Mouse (Mus musculus) cortical plate, adult 2 months (tissue): Measurements from ENCODE around the gene Cdh8. TPM values are rescaled to one million over a fixed set of nuclear protein-coding genes. Genes with fewer than 3 reads are reported as not detected.

Experiments used
- H3K27ac ChIP-seq: fragments of 200-500 bp; 2 replicates; pipeline ENCODE4 v1.5.1; 2012; ENCODE audit warnings: low read length, control low read depth, inconsistent platforms; ENCODE audit not compliant: insufficient read depth
- H3K4me1 ChIP-seq: fragments of 200-500 bp; 2 replicates; pipeline ENCODE4 v1.6.1; 2011; ENCODE audit warnings: low read length; ENCODE audit not compliant: control insufficient read depth, insufficient read depth
- H3K4me3 ChIP-seq: fragments of 200-500 bp; 2 replicates; pipeline ENCODE4 v1.5.1; 2011; ENCODE audit warnings: mild to moderate bottlenecking, low read length, control low read depth; ENCODE audit not compliant: insufficient read depth
- CTCF ChIP-seq: fragments of 200-500 bp; IDR thresholded peaks from 2 replicates; pipeline ENCODE4 v1.5.1; 2011; ENCODE audit warnings: mild to moderate bottlenecking, control low read depth, low read length; ENCODE audit not compliant: insufficient read depth; ENCODE audit errors: extremely low read depth
- POLR2A ChIP-seq: fragments of 200-500 bp; IDR thresholded peaks from 2 replicates; pipeline ENCODE4 v1.6.1; 2011; ENCODE audit warnings: mild to moderate bottlenecking, low read length, control low read depth; ENCODE audit not compliant: insufficient read depth; ENCODE audit errors: extremely low read depth
- polyA plus RNA-seq: library from polyadenylated mRNA; depleted of rRNA; stranded (reverse); fragments of >200 nt; gene quantifications from 2 replicates; pipeline ENCODE4 v1.2.3, GENCODE M21; 2012

The Cdh8 gene
- polyA plus RNA-seq, 1 experiment: 22.9 TPM

DNA sequence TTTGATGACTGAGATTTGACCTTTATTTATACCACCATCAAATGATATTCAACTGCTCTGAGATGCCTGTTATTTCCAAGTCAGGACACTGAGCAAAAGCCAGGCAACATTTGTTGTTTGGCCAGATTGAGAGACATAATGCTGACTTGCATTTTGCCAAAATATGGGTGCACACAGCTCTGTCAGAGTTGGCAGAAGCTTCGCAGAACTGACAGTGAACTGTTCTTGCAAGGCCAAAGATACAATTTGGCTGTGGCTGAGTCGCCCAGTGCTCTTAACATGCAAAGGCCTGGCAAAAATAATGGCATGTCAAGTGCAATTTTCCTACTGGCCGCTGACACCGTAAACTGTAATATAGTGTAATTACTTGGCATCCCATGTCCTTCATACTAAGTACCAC lies 22.4 kb downstream of the Cdh8 start:
- Histone ChIP-seq H3K4me3 (no peak overlapping the region), H3K27ac (no peak overlapping the region), H3K4me1 (no peaks in the 10 kb centered on the region; the same call in 1 of the 2 replicates)
- TF ChIP-seq POLR2A (no peak), CTCF (no peak)

DNA sequence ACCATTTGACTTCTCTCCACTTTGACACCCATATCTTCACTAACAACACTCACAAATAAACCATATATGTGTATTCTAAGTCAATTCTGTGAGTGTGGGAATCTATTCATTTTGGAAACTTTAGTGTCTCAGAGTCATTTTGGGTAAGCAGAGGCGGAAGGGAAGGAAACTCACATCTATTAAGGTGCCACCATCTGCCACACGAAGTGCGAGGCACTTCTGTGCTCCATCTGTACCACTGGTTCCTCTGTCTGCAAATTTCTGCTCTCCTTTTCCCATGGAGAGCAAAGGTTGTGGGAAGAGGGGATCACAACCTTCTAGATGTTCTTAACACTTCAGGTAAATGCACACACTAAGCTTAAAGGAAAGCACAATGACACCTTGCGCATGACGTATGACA lies 46.2 kb downstream of the Cdh8 start:
- no peak overlapping the region for H3K27ac ChIP-seq
- H3K4me3 ChIP-seq: no peak overlapping the region
- TF ChIP-seq CTCF: no peak
- TF ChIP-seq POLR2A: no peak

DNA sequence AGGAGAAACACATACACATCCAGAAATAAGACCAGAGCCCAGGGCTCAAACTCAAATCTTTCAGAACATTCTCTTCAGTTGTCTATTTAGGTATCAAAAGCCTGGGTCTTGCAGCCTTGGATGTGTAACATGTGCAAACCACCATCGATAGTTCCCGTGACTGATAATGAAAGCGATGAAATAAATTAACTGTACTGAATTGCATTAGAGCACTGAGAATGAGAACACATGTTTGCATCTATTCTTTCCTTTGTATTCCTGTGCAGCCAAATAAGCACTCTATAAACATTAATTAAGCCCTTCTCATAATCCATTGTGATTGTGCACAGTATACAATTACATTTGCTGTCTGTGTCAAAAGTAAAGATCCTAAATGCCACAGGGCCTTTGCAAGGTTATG lies 47.1 kb downstream of the Cdh8 start:
- H3K27ac ChIP-seq: no peak overlapping the region
- no peaks in the 10 kb centered on the region; the same call in 1 of the 2 replicates for H3K4me1 ChIP-seq
- TF ChIP-seq POLR2A (no peak), CTCF (no peak)
- H3K4me3 ChIP-seq: no peak overlapping the region

More for the DNA sequence above, 46.2 kb downstream of the Cdh8 start:
- no peaks in the 10 kb centered on the region; the same call in 1 of the 2 replicates for H3K4me1 ChIP-seq

DNA sequence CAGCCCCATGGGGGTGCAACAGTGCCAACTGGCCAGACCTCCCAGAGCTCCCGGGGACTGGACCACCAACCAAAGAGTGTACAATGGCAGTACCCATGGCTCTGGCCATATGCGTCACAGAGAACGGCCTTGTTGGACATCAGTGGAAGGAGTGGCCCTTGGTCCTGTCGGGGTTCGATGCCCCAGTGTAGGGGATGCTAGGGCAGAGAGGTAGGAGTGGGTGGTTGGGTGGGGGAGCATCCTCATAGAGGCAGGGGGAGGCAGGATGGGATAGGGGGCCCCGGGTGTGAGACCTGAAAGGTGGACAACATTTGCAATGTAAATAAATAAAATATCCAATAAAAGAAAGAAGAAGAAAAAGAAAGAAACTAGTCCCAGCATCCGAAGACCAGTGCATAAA lies 47.8 kb downstream of the Cdh8 start:
- Histone ChIP-seq H3K27ac (no peak overlapping the region), H3K4me3 (no peak overlapping the region), H3K4me1 (no peaks in the 10 kb centered on the region; the same call in 1 of the 2 replicates)
- TF ChIP-seq CTCF (no peak), POLR2A (no peak)

DNA sequence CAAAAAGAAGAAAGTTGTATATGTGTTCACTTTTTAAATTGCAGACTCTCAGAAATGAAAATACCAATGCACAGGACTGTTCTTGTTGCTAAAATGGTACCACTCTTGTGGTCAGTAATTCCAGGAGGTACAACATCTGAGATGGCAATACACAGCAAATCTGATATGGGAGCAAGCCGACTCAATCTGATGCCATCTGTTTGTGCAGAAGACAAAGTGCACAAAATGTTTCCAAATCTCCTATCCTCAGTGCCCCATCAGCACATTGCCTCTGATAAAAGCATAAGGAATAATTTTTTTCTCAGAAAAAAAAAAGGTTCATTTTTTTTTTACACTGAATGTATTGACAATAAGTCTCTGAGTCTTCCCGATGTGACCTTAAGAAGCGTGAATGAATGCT lies 62.3 kb downstream of the Cdh8 start:
- Histone ChIP-seq H3K4me3 (no peak overlapping the region), H3K27ac (no peak overlapping the region)
- TF ChIP-seq POLR2A: no peak
- TF ChIP-seq CTCF: no peak

DNA sequence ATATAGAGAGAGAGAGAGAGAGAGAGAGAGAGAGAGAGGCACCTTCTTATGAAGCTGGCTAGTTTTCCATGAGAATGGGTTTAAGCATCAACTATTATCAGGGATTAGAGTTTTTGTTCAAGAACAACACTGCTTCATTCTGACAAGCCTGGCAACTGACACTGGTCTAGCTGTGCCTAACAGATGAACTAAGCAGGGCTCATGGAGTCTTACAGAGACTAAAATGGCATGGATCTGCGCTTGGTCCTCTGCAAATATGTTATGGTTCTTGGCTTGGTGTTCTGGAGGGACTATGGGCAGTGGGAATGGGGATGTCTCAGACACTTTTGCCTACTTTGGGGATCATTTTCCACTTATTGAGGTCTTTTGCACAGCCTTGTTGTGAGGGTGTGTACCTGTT lies 63.0 kb downstream of the Cdh8 start:
- no peak for TF ChIP-seq POLR2A
- no peak for TF ChIP-seq CTCF

More for the DNA sequence above, 62.3 kb downstream of the Cdh8 start:
- H3K4me1 ChIP-seq: no peaks in the 10 kb centered on the region; the same call in 1 of the 2 replicates

DNA sequence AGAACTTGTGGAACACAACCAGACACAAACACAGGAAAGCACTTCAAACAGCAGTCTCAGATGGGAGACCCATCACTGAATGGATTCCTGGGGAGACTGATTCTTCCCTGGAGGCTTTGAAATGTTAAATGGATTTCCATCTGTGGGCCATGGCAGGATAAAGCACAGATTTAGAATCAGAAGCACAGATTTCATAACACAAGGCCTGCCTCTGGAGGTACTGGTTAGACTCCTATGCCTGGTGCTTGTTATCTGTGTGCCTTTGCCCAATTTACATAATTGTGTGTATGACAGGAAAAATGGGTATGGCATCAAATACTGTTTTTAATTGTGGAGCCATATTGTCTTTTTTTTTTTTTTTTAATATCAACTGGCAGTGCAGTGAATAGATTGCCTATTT lies 66.8 kb downstream of the Cdh8 start:
- Histone ChIP-seq H3K4me1 (no peaks in the 10 kb centered on the region; the same call in 1 of the 2 replicates), H3K27ac (no peak overlapping the region), H3K4me3 (no peak overlapping the region)
- TF ChIP-seq CTCF: no peak
- TF ChIP-seq POLR2A: no peak

More for the DNA sequence above, 63.0 kb downstream of the Cdh8 start:
- H3K4me3 ChIP-seq: no peak overlapping the region
- H3K27ac ChIP-seq: no peak overlapping the region
- no peaks in the 10 kb centered on the region; the same call in 1 of the 2 replicates for H3K4me1 ChIP-seq

DNA sequence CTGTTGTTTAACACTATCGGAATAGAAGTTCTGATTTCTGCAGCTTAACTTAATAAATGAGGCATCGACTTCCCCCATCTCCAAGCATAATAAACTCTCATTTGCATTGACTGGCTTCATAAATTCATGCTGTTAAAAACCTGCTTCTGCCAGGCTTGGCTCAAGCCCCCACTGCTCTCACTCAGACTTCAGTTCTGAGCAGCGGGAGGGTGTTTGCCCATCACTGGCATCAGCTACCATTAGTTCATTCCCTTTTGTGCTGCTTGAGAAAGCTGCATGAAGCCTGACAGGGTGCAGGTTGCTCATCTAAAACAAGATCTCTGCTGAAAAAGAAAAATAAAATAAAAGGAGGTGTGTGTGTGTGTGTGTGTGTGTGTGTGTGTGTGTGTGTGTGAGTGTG lies 67.7 kb downstream of the Cdh8 start:
- Histone ChIP-seq H3K4me3 (no peak overlapping the region), H3K4me1 (no peaks in the 10 kb centered on the region; the same call in 1 of the 2 replicates), H3K27ac (no peak overlapping the region)
- TF ChIP-seq POLR2A (no peak), CTCF (no peak)

DNA sequence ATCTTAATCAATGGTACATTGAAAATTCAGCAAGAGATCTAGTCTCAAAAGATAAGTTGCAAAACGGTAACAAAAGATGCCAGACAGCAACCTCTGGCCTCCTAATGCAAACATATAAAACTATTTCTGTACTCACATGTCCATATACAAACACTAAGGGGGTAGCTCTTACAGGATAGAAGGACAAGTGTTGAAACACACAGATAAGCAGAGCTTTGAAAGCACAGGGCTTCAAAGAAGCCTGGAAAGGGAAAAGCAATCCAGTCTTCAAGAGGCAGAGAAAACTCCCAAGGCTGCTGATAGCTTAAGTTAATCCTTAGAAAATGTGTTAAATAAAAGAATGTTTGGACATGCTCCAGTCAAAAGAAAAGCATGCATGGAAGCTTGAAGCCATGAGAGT lies 77.0 kb downstream of the Cdh8 start:
- Histone ChIP-seq H3K4me3 (no peak overlapping the region), H3K4me1 (peaks cover 1% of the 10 kb centered on the region; the same call in 1 of the 2 replicates), H3K27ac (no peak overlapping the region)
- TF ChIP-seq CTCF (no peak), POLR2A (no peak)

DNA sequence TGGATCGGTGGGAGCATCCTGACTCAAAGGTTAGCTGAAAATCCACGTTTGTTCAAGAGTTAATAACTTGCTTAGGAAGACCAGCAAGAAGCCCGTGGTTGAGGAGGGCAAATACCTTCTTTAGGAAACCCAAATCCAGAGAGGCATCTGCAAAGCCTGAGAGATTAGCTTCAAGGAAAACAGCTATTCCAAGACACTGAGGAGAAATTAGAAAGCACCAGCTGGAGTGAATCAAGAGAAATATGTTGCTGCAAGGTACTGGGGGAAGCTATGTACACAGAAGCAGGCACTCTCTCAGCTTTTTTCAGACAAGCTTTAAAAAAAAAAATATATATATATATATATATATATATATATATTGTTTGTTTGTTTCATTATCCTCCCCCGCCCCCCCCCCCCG lies 88.7 kb downstream of the Cdh8 start:
- TF ChIP-seq CTCF (no peak), POLR2A (no peak)
- Histone ChIP-seq H3K4me3 (no peak overlapping the region), H3K27ac (peak overlapping the region; percentile 78), H3K4me1 (peaks cover 3% of the 10 kb centered on the region; the same call in 1 of the 2 replicates)

DNA sequence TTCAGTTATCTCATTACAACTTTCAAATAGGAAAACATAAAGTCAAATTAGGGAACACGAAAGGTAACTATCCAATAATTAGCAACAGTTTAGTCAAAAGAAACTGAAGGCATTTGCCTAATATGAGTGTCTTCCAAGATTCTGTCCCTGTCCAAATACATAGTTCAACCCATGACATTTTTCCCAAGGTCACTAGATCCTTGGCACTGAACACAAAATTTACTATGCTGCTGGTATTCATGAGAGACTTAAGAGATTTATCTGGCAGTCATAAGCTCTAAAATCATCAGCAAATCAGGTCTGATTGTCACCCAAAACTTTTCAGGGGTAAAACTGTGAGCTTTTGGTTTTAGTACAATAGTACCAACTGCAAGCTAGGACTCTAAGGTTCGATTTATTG lies 101.7 kb downstream of the Cdh8 start:
- H3K4me3 ChIP-seq: no peak overlapping the region
- H3K4me1 ChIP-seq: no peaks in the 10 kb centered on the region
- TF ChIP-seq CTCF (no peak), POLR2A (no peak)
- no peak overlapping the region for H3K27ac ChIP-seq
